Mouse (Mus musculus): ENCODE measurements around the gene Acin1.

GRCm38 (mm10) chr14:54720041-54720440 lies 33.3 kb upstream of the Acin1 start:
- TF ChIP-seq POLR2A (IDR thresholded peaks at IDR 0.05; ENCODE audit: low read depth, low read length) (no peak), CTCF (conservative IDR thresholded peaks at IDR 0.05; ENCODE audit: insufficient read depth, insufficient read length, low read depth, low read length) (no peak)

Measured in kidney, adult 2 months (tissue).